Mouse (Mus musculus): ENCODE measurements around the gene Klk11. TPM values are rescaled to one million over a fixed set of nuclear protein-coding genes. Genes with fewer than 3 reads are reported as not detected.

Klk11 gene
- polyA plus RNA-seq, 1 experiment from 2014 or later = not detected

DNA sequence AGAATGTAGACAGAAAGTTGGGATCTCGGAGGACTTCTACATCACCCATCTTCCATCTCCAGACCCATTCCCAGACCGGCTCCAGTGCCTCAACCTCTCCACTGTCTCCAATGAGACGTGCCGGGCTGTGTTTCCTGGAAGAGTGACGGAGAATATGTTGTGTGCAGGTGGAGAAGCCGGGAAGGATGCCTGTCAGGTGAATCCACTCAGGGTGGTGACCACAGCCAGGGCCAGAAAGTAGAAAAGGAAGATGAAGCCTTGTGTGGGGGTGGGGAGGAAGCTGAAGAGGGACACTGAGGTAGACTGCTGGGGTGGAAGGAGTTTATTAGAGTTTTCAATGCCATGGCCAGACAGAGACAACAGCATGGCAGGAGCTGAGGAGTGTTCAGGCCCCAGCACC, 2.5 kb upstream of the Klk11 start:
- Histone ChIP-seq H3K27me3 (ENCODE audit: insufficient read depth, low read length) (no peaks in the 10 kb centered on the region), H3K4me2 (ENCODE audit: low read depth, low read length) (no peak overlapping the region), H3K4me3 (ENCODE audit: low read depth, low read length) (no peak overlapping the region), H3K9ac (replicated peaks) (no peak overlapping the region), H3K9me3 (ENCODE audit: low read length) (no peaks in the 10 kb centered on the region), H3K27ac (ENCODE audit: low read depth) (no peak overlapping the region), H3K36me3 (replicated peaks; ENCODE audit: insufficient read depth, low read length) (no peaks in the 10 kb centered on the region), H3K4me1 (ENCODE audit: insufficient read depth) (no peaks in the 10 kb centered on the region)
- ATAC-seq (no peak), DNase-seq (no peak)
- 80% methylated on average over 6 of the region's 6 CpGs for WGBS (ENCODE audit: insufficient replicate concordance)
- no peak for TF ChIP-seq CTCF (IDR thresholded peaks at IDR 0.05; ENCODE audit: low read depth)
- TF ChIP-seq EP300 (IDR thresholded peaks at IDR 0.05; ENCODE audit: low read depth) = no peak

DNA sequence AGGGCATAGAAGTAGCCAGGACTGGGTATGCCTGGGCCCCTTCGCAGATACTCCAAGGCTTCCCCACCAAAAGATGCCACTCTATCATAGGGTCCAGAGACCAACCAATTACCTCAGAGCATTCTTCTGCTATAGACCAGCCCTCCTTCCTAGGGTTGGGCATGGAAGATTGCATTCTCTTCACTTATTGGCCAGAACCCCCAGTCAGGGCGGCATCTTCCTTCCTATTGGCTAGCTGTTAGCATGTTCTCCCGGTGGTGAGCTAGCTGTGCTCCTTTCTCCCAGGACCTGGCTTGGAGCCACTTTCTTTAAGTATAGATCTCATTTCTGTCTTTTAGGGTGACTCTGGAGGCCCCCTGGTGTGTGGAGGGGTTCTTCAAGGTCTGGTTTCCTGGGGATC, 1.5 kb upstream of the Klk11 start:
- no peak for DNase-seq
- Histone ChIP-seq H3K27me3 (ENCODE audit: insufficient read depth, low read length) (no peaks in the 10 kb centered on the region), H3K27ac (ENCODE audit: low read depth) (no peak overlapping the region), H3K36me3 (replicated peaks; ENCODE audit: insufficient read depth, low read length) (no peaks in the 10 kb centered on the region), H3K9ac (replicated peaks) (no peak overlapping the region), H3K9me3 (ENCODE audit: low read length) (no peaks in the 10 kb centered on the region), H3K4me3 (ENCODE audit: low read depth, low read length) (no peak overlapping the region), H3K4me1 (ENCODE audit: insufficient read depth) (no peaks in the 10 kb centered on the region), H3K4me2 (ENCODE audit: low read depth, low read length) (no peak overlapping the region)
- 71% methylated on average over 3 of the region's 3 CpGs for whole genome bisulfite sequencing (ENCODE audit: insufficient replicate concordance)
- ATAC-seq = no peak
- TF ChIP-seq EP300 (IDR thresholded peaks at IDR 0.05; ENCODE audit: low read depth) = no peak
- no peak for TF ChIP-seq CTCF (IDR thresholded peaks at IDR 0.05; ENCODE audit: low read depth)

DNA sequence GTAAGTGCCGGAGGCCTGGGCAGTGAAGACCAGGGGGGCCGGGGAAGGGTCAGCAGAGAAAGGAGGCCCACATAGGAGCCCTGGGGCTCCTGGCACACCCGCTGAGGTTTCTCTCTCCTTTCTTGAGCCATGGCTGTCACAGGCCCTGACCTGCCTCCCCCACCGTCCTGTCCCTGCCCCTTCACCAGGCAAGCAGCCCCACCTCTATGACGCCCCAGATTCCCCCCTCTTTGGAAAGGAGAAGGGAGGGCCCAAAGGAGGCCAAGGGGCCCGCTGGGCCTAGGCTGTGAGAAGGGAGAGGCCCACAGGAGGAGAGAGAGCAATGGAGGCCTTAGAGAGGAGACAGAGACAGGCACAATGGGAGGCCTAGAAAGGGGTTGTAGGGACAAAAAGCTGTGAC, 398 bp downstream of the Klk11 start:
- TF ChIP-seq EP300 (IDR thresholded peaks at IDR 0.05; ENCODE audit: low read depth) = no peak
- TF ChIP-seq CTCF (IDR thresholded peaks at IDR 0.05; ENCODE audit: low read depth) = no peak
- Histone ChIP-seq H3K9me3 (ENCODE audit: low read length) (no peaks in the 10 kb centered on the region), H3K27me3 (ENCODE audit: insufficient read depth, low read length) (no peaks in the 10 kb centered on the region), H3K27ac (ENCODE audit: low read depth) (no peak overlapping the region), H3K4me3 (ENCODE audit: low read depth, low read length) (no peak overlapping the region), H3K4me1 (ENCODE audit: insufficient read depth) (no peaks in the 10 kb centered on the region), H3K36me3 (replicated peaks; ENCODE audit: insufficient read depth, low read length) (no peaks in the 10 kb centered on the region), H3K4me2 (ENCODE audit: low read depth, low read length) (no peak overlapping the region), H3K9ac (replicated peaks) (no peak overlapping the region)
- ATAC-seq (no peak), DNase-seq (no peak)
- WGBS (ENCODE audit: insufficient replicate concordance) = 59% methylated on average over 6 of the region's 6 CpGs

DNA sequence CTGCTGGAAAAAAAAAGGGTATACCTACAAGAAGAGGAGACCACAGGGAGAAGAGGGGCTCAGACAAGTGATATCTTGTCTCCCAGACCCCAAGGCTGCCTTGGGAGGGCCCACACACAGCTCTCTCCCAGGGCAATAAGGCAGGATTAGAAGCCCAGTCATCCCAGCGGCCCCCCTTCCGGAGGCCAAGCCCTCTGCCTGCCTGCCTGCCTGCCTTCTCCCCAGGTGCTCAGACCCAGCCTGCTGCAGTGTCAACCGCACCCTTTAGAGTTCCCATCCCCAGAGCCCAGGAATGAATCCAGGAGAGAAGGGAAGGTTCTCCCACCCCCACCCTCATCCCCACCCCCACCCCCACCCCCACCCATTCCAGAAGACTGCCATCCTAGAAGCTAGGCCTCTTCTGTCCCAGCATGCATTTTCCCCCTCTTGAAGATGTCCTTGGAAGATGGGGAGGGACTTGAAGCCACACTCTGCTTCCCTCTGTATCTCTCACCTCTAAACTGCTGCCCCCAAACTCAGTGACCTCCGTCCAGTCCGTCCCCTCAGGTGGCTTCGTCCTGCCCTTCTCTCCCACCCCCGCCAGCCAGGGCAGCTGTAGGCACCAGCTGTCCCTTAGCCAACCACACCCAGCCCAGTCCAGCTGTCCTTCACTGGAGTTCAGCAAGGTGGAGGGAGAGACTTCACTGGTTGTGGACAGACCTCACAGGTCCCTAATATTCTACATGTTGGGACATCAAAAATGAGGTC, 1.1 kb downstream of the Klk11 start:
- DNase-seq = no peak
- no peak overlapping the region for H3K27ac ChIP-seq (ENCODE audit: low read depth)
- no peaks in the 10 kb centered on the region for H3K4me1 ChIP-seq (ENCODE audit: insufficient read depth)
- TF ChIP-seq CTCF (IDR thresholded peaks at IDR 0.05; ENCODE audit: low read depth) (no peak), EP300 (IDR thresholded peaks at IDR 0.05; ENCODE audit: low read depth) (no peak)
- 72% methylated on average over 7 of the region's 7 CpGs for WGBS (ENCODE audit: insufficient replicate concordance)
- ATAC-seq = no peak
- H3K27me3 ChIP-seq (ENCODE audit: insufficient read depth, low read length) = no peaks in the 10 kb centered on the region
- H3K9me3 ChIP-seq (ENCODE audit: low read length) = no peaks in the 10 kb centered on the region
- no peaks in the 10 kb centered on the region for H3K36me3 ChIP-seq (replicated peaks; ENCODE audit: insufficient read depth, low read length)
- no peak overlapping the region for H3K4me3 ChIP-seq (ENCODE audit: low read depth, low read length)
- H3K4me2 ChIP-seq (ENCODE audit: low read depth, low read length) = no peak overlapping the region
- no peak overlapping the region for H3K9ac ChIP-seq (replicated peaks)

DNA sequence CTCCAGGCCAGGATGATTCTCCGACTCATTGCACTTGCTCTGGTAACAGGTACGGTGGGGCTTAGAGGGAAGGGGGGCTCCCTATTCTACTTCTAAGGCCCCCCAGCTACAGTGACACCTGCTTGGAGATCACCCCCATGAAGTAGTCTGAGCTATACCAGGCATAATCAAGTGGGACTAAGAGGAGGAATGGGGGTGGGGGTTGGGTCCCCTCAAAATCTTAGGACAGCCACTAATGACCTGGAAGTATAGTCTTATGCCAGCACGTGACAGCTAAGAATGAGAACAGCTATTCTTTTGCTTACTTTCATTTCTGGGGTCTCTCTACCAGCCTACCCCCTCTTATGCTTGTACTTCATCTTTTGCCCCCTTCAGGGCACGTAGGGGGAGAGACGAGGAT, 2.1 kb downstream of the Klk11 start:
- Histone ChIP-seq H3K4me1 (ENCODE audit: insufficient read depth) (no peaks in the 10 kb centered on the region), H3K27me3 (ENCODE audit: insufficient read depth, low read length) (no peaks in the 10 kb centered on the region), H3K36me3 (replicated peaks; ENCODE audit: insufficient read depth, low read length) (no peaks in the 10 kb centered on the region), H3K4me3 (ENCODE audit: low read depth, low read length) (no peak overlapping the region), H3K9me3 (ENCODE audit: low read length) (no peaks in the 10 kb centered on the region), H3K4me2 (ENCODE audit: low read depth, low read length) (no peak overlapping the region), H3K27ac (ENCODE audit: low read depth) (no peak overlapping the region), H3K9ac (replicated peaks) (no peak overlapping the region)
- DNase-seq (no peak), ATAC-seq (no peak)
- TF ChIP-seq CTCF (IDR thresholded peaks at IDR 0.05; ENCODE audit: low read depth) (no peak), EP300 (IDR thresholded peaks at IDR 0.05; ENCODE audit: low read depth) (no peak)
- WGBS (ENCODE audit: insufficient replicate concordance) = 67% methylated on average over 5 of the region's 5 CpGs

DNA sequence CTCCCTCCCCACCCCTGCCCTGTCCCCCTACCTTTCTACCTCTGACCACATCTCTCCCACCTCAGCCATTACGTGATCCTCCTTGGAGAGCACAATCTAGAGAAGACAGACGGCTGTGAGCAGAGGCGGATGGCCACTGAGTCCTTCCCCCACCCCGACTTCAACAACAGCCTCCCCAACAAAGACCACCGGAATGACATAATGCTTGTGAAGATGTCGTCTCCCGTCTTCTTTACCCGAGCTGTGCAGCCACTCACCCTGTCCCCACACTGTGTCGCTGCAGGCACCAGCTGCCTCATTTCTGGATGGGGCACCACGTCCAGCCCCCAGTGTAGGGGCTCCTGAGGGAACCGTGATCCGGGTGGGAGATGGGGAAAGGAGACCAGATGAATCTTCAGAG, 3.0 kb downstream of the Klk11 start:
- no peak overlapping the region for H3K4me3 ChIP-seq (ENCODE audit: low read depth, low read length)
- ATAC-seq (no peak), DNase-seq (no peak)
- no peaks in the 10 kb centered on the region for H3K36me3 ChIP-seq (replicated peaks; ENCODE audit: insufficient read depth, low read length)
- H3K4me2 ChIP-seq (ENCODE audit: low read depth, low read length) = no peak overlapping the region
- WGBS (ENCODE audit: insufficient replicate concordance) = 80% methylated on average over 12 of the region's 12 CpGs
- H3K27ac ChIP-seq (ENCODE audit: low read depth) = no peak overlapping the region
- H3K27me3 ChIP-seq (ENCODE audit: insufficient read depth, low read length) = no peaks in the 10 kb centered on the region
- no peak for TF ChIP-seq EP300 (IDR thresholded peaks at IDR 0.05; ENCODE audit: low read depth)
- no peak for TF ChIP-seq CTCF (IDR thresholded peaks at IDR 0.05; ENCODE audit: low read depth)
- H3K9me3 ChIP-seq (ENCODE audit: low read length) = no peaks in the 10 kb centered on the region
- no peaks in the 10 kb centered on the region for H3K4me1 ChIP-seq (ENCODE audit: insufficient read depth)
- no peak overlapping the region for H3K9ac ChIP-seq (replicated peaks)
